Mouse (Mus musculus) retina, postnatal 7 days (tissue): ENCODE results near the gene Tulp3.
A peak's percentile ranks its signal among the peaks of the same experiment; 100 is the strongest.

ENCODE experiments used
- DNase-seq: peaks from one replicate; pipeline ENCODE4 v3.0.0-alpha.2; 2012; ENCODE audit warnings: low read depth, low spot score

Tulp3 gene

DNA sequence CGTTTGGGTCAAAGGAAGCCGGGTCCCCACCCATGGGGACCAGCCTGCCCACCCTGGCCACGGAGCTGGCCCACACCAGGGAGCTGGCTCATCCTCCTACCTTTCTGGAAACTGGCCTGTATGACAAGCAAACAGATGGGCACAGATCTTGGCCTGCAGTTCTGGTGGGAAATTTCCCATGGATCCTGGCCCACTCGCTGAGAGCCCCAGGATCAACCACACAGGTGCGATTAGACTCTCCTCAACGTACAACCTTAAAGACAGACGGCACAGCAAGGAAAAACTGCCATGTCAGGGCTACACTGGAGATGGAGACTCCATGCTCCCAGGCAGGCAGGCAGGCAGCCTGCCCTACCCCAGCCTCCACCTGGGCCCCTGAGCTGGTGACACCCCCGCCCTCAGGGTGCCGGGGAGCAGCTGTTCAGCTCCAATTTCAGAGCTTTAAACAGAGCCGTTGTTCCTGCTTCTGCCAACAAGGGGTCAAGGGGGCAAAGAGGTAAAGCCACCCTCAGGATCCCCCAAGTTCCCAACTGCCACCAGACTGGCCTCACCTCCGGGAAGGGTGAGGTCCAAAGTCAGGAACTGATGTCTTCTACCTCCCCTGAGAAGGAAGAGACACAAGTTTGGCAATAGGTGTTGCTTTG, 58.8 kb downstream of the Tulp3 start:
- DNase-seq = no peak

DNA sequence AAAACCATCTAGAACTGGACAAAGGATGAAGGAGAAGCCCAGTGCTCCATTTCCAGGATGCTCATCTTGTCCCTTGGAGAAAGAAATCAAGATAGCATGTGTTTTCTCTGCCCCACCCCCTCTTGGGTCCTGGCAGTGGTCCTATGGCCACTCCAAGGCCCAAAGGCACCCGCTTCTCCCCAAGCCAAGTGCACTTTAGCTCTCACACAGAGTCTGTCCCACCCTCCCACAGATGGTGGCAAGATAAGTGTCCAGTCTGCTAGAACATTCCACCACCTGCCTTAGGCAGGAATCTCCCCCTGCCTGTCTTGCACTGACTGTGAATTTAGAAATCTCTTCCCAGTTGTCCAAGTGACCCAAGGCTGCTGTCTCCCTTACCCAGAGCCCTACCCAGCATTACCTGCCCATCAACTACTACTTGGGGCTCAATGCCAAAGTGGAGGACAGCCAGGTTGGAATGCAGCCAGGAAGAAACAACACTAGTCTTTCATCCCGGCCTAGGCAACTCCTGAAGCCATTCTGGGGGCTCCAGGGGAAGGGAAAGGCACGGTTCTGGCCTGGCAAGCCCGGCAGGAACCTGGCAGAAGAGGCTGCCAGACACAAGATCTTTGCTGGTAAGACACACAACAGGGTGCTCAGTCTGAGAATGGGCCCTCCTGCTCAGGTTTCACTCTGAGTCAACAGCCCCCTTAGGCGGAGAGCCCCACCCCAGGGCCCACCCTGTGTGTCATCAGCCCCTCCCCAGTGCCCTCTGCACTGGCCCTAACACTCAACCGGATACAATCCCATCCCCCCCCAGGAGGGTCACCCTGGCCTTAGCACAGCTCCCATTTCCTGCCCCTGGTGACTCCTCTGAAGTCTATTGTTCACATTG, 59.5 kb downstream of the Tulp3 start:
- no peak for DNase-seq

- no peak for DNase-seq
These were observed 64.4 kb downstream of the Tulp3 start for GRCm38 (mm10) chr6:128291284-128291683.

GRCm38 (mm10) chr6:128288681-128289080, 67.0 kb downstream of the Tulp3 start:
- no peak for DNase-seq

- peak; percentile 17 for DNase-seq
These were observed 69.7 kb downstream of the Tulp3 start for GRCm38 (mm10) chr6:128285792-128286430.

- DNase-seq = no peak
These were observed 73.5 kb downstream of the Tulp3 start for GRCm38 (mm10) chr6:128282126-128282525.

DNA sequence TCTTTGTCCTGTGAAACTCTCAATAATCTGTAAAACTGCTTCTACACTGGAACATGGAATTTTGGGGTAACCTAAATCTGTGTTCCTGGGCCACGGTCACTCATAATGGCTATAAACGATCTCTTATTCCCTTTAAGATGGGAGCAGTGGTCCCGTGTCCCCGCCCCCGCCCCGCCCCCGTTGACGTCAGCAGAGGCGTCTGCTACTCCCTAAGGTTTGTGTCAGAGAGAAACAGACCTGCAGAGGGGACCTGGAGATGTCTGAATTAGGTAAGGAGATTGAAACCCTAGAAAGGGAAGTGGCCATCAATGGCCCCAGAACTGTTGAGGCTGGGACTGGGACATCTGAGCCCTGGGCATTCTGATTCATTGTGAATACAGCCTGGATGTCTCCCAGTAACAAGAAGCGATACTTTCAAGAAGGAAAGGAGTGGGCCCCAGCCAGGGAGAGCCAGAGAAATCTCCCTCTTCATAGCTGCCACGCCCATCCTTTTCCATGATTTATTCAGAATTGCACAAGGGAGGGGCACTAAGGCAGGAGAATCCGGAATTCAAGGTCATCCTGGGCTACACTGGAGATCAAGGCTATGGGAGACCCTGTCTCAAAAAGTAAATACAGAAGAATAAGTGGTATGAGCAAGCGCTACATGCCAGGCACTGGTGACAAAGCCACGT, 75.0 kb downstream of the Tulp3 start:
- DNase-seq = no peak

DNA sequence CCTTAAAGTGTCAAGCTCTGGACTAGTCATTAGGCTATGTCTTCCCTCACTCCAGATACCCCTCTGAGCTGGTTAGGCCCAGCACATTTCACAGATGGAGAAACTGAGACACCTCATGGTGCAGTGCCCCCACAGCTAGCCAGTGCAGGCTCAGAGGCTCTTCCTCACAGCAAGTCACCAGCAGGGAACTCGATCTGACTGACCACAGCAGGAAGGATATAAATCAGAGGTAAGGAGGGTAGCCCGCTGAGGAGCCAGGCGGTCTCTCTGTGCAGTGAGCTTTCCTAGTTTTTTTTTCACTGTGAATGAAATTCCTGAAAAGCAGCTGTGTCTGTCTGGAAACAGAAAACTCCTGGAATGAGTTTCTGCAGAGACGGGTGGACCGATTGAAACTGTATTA, 76.0 kb downstream of the Tulp3 start:
- no peak for DNase-seq

- no peak for DNase-seq
These were observed 76.6 kb downstream of the Tulp3 start for GRCm38 (mm10) chr6:128279099-128279498.

DNA sequence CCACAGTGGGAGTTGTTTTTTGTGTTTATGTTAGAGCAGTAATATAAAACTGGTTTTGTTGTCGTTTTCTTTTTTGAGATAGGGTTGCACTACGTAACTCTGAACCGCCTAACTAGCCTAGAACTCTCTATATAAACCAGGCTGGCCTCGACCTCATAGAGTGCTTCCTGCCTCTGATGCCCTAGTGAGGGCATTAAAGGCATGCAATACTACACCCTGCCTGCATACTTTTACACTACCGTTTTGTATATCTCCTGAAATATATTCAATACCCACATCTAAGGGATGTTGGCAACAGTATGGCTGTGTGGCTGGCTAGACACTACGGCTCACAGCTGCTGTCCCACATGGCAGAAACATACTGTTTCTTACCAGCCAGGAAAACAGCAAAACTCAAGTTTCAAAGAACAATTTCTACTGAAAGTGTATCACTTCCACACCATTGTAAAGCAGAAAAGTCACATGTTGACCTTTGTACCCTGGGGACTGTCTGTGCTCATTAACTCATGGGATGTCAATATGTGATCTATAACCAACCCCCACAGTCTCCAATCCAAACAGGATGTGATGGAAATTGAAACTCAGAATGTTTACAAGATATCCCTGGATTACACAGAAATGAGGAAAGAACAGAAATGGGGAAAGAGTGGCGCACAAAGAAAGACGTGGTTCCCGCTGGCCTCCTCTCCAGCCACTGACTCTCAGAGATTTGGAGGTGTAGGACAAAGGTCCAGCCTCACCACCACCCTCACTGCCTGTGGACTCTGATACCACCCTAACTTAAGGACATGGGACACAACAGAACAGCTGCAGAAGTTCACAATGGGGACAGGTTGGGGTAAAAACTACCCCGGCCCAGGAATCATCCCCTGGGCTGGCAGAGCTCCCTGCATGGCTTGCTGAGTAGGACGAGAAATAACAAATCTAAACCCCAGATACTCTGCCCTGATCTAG, 78.2 kb downstream of the Tulp3 start:
- DNase-seq = no peak

DNA sequence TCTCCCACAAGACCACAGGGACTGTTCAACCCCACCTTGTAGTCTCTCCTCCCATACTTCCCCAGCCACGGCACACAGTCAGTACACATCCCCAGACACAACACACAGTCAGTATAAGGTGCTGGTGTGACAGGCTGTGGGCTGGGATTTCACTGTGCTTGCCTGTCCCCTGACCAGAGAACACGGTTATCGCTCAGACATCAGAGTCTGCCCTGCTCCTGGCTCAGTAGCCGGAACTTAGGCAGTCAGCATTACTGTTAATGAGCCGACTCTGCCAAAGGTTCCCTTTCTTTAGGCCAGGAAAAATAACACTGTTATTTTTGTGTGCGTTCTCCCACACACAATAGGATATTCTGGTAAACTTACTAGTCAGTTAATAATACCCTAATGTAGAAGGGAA, 79.3 kb downstream of the Tulp3 start:
- no peak for DNase-seq

GRCm38 (mm10) chr6:128275506-128276064, 80.1 kb downstream of the Tulp3 start:
- DNase-seq = no peak

DNA sequence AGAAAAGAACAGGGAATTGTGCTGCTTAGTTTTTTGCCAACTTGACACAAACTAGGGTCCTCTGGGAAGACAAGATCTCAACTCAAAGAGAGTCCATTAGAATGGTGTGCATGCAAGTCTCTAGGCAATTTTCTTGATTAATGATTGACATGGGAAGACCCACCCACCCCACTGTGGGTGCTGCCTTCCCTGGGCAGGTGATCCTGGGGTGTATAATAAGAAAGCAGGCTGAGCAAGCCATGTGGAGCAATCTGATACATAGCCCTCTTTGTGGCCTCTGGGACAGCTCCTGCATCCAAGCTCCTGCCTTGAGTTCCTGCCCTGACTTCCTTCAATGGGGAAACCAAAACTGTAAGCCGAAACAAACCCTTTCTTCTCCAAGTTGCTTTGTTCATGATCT, 82.1 kb downstream of the Tulp3 start:
- no peak for DNase-seq

- DNase-seq = no peak
These were observed 82.9 kb downstream of the Tulp3 start for GRCm38 (mm10) chr6:128272754-128273153.
